Mouse (Mus musculus) macrophage (primary cell): ENCODE data around the gene Tcap. TPM values are rescaled to one million over a fixed set of nuclear protein-coding genes. Genes with fewer than 3 reads are reported as not detected.

Experiments used
- H3K27ac ChIP-seq: fragments of 350-480 bp; formaldehyde crosslinking; 2 replicates; pipeline ENCODE4 v1.9.0; 2021
- H3K36me3 ChIP-seq: fragments of 350-480 bp; formaldehyde crosslinking; 2 replicates; pipeline ENCODE4 v1.9.0; 2021; ENCODE audit errors: inconsistent target
- H3K4me3 ChIP-seq: fragments of 350-480 bp; formaldehyde crosslinking; 2 replicates; pipeline ENCODE4 v1.9.0; 2021; ENCODE audit errors: inconsistent target
- H3K79me2 ChIP-seq: fragments of 350-480 bp; formaldehyde crosslinking; 2 replicates; pipeline ENCODE4 v1.9.0; 2021; ENCODE audit errors: inconsistent target
- WGBS: methylation state at CpG from one replicate; pipeline ENCODE4 v1.1.7; 2026; ENCODE audit warnings: inconsistent platforms; ENCODE audit not compliant: missing documents; 5-methylcytosine and 5-hydroxymethylcytosine counted together
- polyA plus RNA-seq: library from polyadenylated mRNA; stranded (reverse); fragments of 250-400 nt; gene quantifications from 3 replicates; pipeline ENCODE4 v1.2.4, GENCODE M21; 2018; ENCODE audit warnings: inconsistent platforms

The Tcap gene
- polyA plus RNA-seq, 1 experiment from 2014 or later, result 0.16 TPM

DNA sequence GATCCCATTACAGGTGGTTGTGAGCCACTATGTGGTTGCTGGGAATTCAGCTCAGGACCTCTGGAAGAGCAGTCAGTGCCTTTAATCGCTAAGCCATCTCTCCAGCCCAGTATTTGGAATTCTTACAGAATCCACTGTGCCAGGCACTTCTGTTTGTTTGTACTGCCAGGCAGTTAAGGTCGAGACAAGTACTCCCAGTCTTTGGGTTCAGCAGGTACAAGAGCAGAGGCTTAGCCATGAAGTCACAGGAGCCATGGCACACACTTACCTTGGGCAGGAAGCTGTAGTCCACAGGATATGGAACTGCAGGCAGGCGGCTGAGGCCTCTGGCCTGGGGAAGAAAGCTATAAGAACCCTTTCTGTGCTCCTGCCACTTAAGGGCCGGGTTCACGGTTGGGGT, 19.8 kb upstream of the Tcap start:
- Histone ChIP-seq H3K36me3 (peaks cover 22% of the 10 kb centered on the region; the same call in 1 of the 2 replicates), H3K27ac (no peak overlapping the region), H3K4me3 (no peak overlapping the region), H3K79me2 (peaks cover 100% of the 10 kb centered on the region)
- WGBS, result 98% methylated on average over 5 of the region's 5 CpGs

DNA sequence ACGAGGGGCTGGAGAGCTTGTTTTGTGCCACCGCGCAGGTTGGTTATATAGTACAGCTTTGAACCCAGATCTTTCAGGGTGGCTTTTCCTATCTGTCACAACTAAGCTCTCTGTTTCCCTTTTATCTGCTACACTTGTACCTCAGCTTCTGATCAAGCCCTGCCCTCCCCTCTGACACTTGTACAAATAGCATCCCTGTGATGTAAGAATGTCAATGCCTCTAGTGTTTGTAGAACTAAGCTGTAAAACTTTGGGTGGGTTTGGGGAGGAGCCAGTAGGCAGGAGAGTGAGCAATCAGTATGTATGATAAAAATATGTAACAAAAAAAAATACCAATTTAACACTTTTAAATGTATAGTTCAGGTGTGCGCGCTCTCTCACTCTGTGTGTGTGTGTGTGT, 19.2 kb upstream of the Tcap start:
- 94% methylated on average over 3 of the region's 5 CpGs for WGBS
- peaks cover 22% of the 10 kb centered on the region; the same call in 1 of the 2 replicates for H3K36me3 ChIP-seq

DNA sequence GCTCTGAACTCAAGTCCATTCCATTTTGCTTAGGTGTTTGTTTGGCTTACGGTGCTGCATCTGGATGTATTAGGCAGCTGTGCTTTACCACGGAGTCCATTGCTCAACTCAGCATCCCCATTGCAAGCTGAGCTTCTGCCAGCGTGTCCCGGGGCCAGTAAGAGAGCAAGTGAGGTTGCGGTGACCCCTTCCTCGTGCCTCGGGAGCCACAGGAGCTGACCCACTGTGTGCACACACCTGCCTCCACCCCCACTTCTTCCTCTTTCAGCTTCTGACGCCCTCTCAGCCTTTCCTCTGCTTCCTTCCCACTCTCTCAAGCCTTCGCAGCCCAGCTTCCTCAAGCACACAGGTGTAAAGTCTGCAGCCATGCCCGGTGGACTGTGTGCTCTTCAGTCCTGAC, 17.3 kb upstream of the Tcap start:
- WGBS, result 27% methylated on average over 10 of the region's 10 CpGs
- H3K27ac ChIP-seq, result no peak overlapping the region
- no peak overlapping the region for H3K4me3 ChIP-seq
- peaks cover 33% of the 10 kb centered on the region; the same call in 1 of the 2 replicates for H3K36me3 ChIP-seq
- peaks cover 100% of the 10 kb centered on the region for H3K79me2 ChIP-seq

More for the DNA sequence above, 19.2 kb upstream of the Tcap start:
- no peak overlapping the region for H3K4me3 ChIP-seq
- no peak overlapping the region for H3K27ac ChIP-seq
- peaks cover 100% of the 10 kb centered on the region for H3K79me2 ChIP-seq

- Histone ChIP-seq H3K36me3 (peaks cover 33% of the 10 kb centered on the region; the same call in 1 of the 2 replicates), H3K27ac (no peak overlapping the region)
- WGBS, result 58% methylated on average over 10 of the region's 10 CpGs
Measured at GRCm38 (mm10) chr11:98367171-98367862, 16.3 kb upstream of the Tcap start.

GRCm38 (mm10) chr11:98367863-98368186, 15.8 kb upstream of the Tcap start:
- no peak overlapping the region for H3K27ac ChIP-seq
- H3K79me2 ChIP-seq, result peaks cover 100% of the 10 kb centered on the region
- H3K4me3 ChIP-seq, result no peak overlapping the region
- H3K36me3 ChIP-seq, result peaks cover 36% of the 10 kb centered on the region
- WGBS, result 74% methylated on average over 7 of the region's 7 CpGs

More at GRCm38 (mm10) chr11:98367171-98367862, 16.3 kb upstream of the Tcap start:
- peaks cover 100% of the 10 kb centered on the region for H3K79me2 ChIP-seq
- H3K4me3 ChIP-seq, result no peak overlapping the region

- no peak overlapping the region for H3K27ac ChIP-seq
- H3K36me3 ChIP-seq, result peaks cover 36% of the 10 kb centered on the region
- peaks cover 100% of the 10 kb centered on the region for H3K79me2 ChIP-seq
- H3K4me3 ChIP-seq, result no peak overlapping the region
- WGBS, result 83% methylated on average over 6 of the region's 6 CpGs
Measured at GRCm38 (mm10) chr11:98369337-98369736, 14.3 kb upstream of the Tcap start.

DNA sequence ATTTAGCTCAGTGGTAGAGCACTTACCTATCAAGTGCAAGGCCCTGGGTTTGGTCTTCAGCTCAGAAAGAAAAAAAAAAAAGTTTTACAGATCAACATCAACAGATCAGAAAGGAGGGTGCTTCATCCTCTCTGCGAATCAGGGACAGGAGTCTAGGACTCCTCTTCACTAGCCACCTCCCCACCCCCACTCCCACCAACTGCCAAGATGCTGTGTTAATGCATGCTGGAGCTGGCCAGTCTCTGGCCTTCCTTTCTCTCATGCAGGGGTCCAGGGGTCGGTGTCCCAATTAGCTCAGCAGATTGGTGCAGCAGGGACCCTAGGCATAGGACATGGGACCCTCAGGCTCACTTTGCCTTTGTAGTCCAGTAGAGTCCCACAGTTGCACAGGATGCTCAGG, 13.0 kb upstream of the Tcap start:
- H3K36me3 ChIP-seq, result peaks cover 49% of the 10 kb centered on the region
- no peak overlapping the region for H3K4me3 ChIP-seq
- no peak overlapping the region for H3K27ac ChIP-seq
- peaks cover 92% of the 10 kb centered on the region for H3K79me2 ChIP-seq
- 90% methylated on average over 2 of the region's 2 CpGs for WGBS

- 91% methylated on average over 9 of the region's 10 CpGs for WGBS
- H3K4me3 ChIP-seq, result no peak overlapping the region
- peaks cover 57% of the 10 kb centered on the region for H3K36me3 ChIP-seq
- peaks cover 81% of the 10 kb centered on the region for H3K79me2 ChIP-seq
- no peak overlapping the region for H3K27ac ChIP-seq
Measured at GRCm38 (mm10) chr11:98371556-98372240, 11.9 kb upstream of the Tcap start.

DNA sequence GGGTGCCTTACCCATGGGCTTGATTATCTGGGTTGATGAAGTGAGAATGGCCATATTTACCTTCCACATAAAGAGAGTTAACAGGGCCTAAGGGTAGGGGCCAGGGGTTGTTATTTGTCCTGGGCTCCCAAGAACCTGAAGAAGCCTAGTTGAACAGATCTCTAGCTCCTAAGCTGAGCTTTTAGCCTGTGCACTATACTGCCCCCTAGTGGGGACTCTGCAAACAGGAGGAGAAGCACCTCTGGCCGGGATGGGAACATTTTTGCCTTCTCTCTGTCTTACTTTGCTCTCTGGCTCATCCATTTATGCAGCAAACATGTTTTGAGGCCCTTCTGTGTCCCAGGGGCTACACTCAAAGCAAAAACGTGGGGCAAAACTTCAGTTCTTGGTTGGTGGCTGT, 11.2 kb upstream of the Tcap start:
- WGBS, result 21% methylated on average over 2 of the region's 2 CpGs
- no peak overlapping the region for H3K27ac ChIP-seq
- peaks cover 61% of the 10 kb centered on the region for H3K36me3 ChIP-seq
- no peak overlapping the region for H3K4me3 ChIP-seq
- peaks cover 74% of the 10 kb centered on the region for H3K79me2 ChIP-seq

DNA sequence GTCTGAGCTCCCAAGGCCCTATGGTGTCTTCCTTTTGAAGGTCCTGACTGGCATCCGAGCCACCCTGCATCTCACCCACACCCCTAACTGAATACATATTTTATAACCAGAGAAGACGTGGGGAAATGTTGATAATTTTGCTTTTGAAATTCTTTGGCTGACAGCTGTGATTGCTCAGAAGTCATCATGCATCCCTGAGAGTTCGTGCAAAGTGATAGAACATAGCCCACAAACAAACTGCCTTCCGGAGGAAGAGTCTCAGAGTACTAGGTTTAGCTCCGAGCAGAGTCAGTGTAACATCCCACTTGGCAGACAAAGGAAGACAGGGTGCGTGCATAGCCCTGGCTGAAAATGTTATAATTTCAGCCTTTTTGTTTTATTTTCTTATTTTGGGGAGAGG, 10.4 kb upstream of the Tcap start:
- Histone ChIP-seq H3K79me2 (peaks cover 66% of the 10 kb centered on the region), H3K27ac (no peak overlapping the region), H3K36me3 (peaks cover 69% of the 10 kb centered on the region), H3K4me3 (no peak overlapping the region)
- 93% methylated on average over 6 of the region's 6 CpGs for WGBS

DNA sequence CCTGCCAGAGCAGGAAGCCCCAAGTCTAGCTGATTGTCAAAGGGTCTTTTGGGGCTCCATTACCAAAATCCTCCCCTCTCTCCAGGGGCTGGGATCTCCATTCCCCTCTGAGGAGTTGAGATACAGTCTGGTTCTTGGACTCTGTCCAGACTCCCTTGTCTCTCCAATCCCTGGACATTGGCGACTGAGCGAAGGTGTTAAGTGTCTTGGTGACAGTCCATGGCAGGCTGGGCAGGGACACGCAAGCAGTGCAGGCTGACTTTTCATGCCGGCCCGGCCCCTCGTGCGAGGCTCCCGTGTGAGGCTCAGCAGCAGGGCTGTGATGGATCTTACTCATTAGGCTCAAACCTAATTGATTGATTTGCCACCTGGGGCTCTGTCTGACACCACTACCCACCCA, 9.3 kb upstream of the Tcap start:
- peaks cover 80% of the 10 kb centered on the region for H3K36me3 ChIP-seq
- no peak overlapping the region for H3K27ac ChIP-seq
- 93% methylated on average over 8 of the region's 8 CpGs for WGBS
- H3K4me3 ChIP-seq, result no peak overlapping the region
- peaks cover 56% of the 10 kb centered on the region for H3K79me2 ChIP-seq

GRCm38 (mm10) chr11:98376756-98377155, 6.9 kb upstream of the Tcap start:
- peaks cover 86% of the 10 kb centered on the region for H3K36me3 ChIP-seq
- 99% methylated on average over 5 of the region's 5 CpGs for WGBS
- no peak overlapping the region for H3K27ac ChIP-seq
- peaks cover 31% of the 10 kb centered on the region; the same call in 1 of the 2 replicates for H3K79me2 ChIP-seq
- no peak overlapping the region for H3K4me3 ChIP-seq

DNA sequence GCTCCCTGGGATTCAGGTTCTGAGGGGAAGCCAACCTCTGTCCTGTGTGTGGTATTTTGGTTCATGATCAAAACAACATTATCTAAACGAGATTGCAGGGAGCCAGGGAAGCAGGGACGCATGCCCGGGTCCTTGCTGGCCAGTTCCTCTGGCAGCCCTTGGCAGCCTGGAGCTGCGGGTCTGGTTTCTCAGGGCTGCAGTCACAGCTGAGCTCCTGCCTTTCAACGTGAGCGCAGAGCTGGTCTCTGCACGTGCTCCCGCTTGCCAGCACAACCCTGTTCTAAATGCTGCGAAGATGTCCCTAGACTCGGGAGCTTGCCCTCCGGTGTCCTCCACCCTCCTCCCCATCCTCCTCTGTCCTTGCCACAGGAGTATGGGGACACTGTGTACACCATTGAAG, 5.8 kb upstream of the Tcap start:
- Histone ChIP-seq H3K4me3 (no peak overlapping the region), H3K79me2 (peaks cover 20% of the 10 kb centered on the region; the same call in 1 of the 2 replicates), H3K27ac (no peak overlapping the region), H3K36me3 (peaks cover 83% of the 10 kb centered on the region)
- WGBS, result 95% methylated on average over 11 of the region's 11 CpGs

DNA sequence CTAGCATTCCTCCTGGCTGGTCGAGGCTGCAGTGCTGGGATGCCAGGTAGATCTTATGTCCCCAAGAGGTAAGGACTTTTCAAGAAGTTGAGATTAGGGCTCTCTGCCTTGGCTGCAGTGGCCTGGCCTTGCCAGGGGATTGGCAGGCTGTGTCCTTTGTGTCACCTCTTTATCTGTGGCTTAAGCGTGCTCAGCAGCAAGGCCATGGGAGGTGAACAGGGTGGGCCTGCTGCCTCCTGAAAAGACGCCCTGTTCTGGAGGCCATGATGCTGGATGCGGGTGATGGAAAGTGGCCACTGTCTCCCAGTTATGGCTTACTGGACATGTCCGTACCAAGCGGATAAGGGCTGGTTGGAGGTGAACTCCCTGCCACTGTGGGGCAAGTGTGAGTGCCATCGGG, 4.2 kb upstream of the Tcap start:
- Histone ChIP-seq H3K79me2 (peaks cover 4% of the 10 kb centered on the region; the same call in 1 of the 2 replicates), H3K36me3 (peaks cover 67% of the 10 kb centered on the region), H3K27ac (no peak overlapping the region), H3K4me3 (no peak overlapping the region)
- WGBS, result 95% methylated on average over 7 of the region's 7 CpGs

- peaks cover 59% of the 10 kb centered on the region for H3K36me3 ChIP-seq
- 94% methylated on average over 6 of the region's 6 CpGs for WGBS
Measured at GRCm38 (mm10) chr11:98380106-98380505, 3.5 kb upstream of the Tcap start.

More at GRCm38 (mm10) chr11:98380106-98380505, 3.5 kb upstream of the Tcap start:
- H3K79me2 ChIP-seq, result no peaks in the 10 kb centered on the region
- no peak overlapping the region for H3K27ac ChIP-seq
- no peak overlapping the region for H3K4me3 ChIP-seq
